Mouse (Mus musculus): Measurements from ENCODE around the gene Rab35.

DNA sequence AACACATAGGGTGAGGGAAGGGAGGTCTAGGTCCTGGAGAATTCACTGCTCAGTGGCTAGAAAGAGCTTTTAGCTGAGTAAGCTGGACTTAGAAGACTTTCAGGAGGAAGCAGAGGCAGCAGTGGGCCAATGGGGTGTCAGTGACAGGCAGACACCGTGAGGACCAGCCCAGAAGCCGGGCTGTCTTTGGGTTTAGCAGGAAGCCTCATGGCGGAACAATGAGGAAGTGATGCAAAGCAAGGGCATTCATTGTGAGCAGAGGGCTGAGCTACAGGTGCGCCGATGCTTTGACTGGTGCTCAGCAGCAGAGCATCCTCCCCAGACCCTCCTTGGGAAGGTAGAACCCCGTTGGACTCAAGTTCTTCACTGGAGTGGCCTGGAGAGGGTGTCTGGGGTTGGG, 3.8 kb downstream of the Rab35 start:
- TF ChIP-seq GATA1 (IDR thresholded peaks at IDR 0.05; ENCODE audit: low read length): no peak
- TF ChIP-seq TAL1 (IDR thresholded peaks at IDR 0.05; ENCODE audit: low read length): no peak

Data from erythroblast, embryonic 14.5 days (primary cell).